ENCODE assay signal across 8 mouse cellular contexts in genomic region chr17:25406011-25406441, GRCm38 (mm10). TPM values are rescaled to one million over a fixed set of nuclear protein-coding genes. Genes with fewer than 3 reads are reported as not detected.
DNase-seq lines count a peak whose midpoint lies in the region; ATAC-seq and TF ChIP-seq lines count a peak whose summit lies in the region.

No protein-coding gene starts in this region.

- no peaks in the 10 kb centered on the region for H3K9me3 ChIP-seq in hindbrain, embryonic 10.5 days
- no peaks in the 10 kb centered on the region for H3K9me3 ChIP-seq in hindbrain, embryonic 16.5 days (ENCODE audit: control insufficient read depth, low read length)
- H3K9me3 ChIP-seq in forebrain, embryonic 10.5 days, result no peaks in the 10 kb centered on the region
- H3K9me3 ChIP-seq in intestine, postnatal 0 days (ENCODE audit: control insufficient read depth), result no peaks in the 10 kb centered on the region
- H3K9me3 ChIP-seq in neural tube, embryonic 13.5 days, result no peaks in the 10 kb centered on the region

- WGBS in hindbrain, embryonic 10.5 days, result 18% methylated on average over 6 of the region's 6 CpGs
- 11% methylated on average over 6 of the region's 6 CpGs for WGBS in hindbrain, embryonic 16.5 days
- WGBS in forebrain, embryonic 10.5 days, result 9% methylated on average over 6 of the region's 6 CpGs
- WGBS in intestine, postnatal 0 days, result 42% methylated on average over 6 of the region's 6 CpGs
- 13% methylated on average over 6 of the region's 6 CpGs for WGBS in neural tube, embryonic 13.5 days

- ATAC-seq in hindbrain, embryonic 16.5 days, result no peak
- ATAC-seq in intestine, postnatal 0 days, result no peak
- ATAC-seq in neural tube, embryonic 13.5 days (ENCODE audit: low read depth), result peak; percentile 25; the same call in 1 of the 2 replicates

- H3K4me3 ChIP-seq in hindbrain, embryonic 10.5 days, result peak overlapping the region; percentile 16; the same call in 1 of the 2 replicates
- H3K4me3 ChIP-seq in hindbrain, embryonic 16.5 days (ENCODE audit: low read length), result no peak overlapping the region
- no peak overlapping the region for H3K4me3 ChIP-seq in forebrain, embryonic 10.5 days
- no peak overlapping the region for H3K4me3 ChIP-seq in intestine, postnatal 0 days (ENCODE audit: low read depth, low read length)
- no peak overlapping the region for H3K4me3 ChIP-seq in neural tube, embryonic 13.5 days

- H3K36me3 ChIP-seq in hindbrain, embryonic 10.5 days, result no peaks in the 10 kb centered on the region
- H3K36me3 ChIP-seq in hindbrain, embryonic 16.5 days (ENCODE audit: control insufficient read depth, insufficient read depth, low read length), result no peaks in the 10 kb centered on the region
- no peaks in the 10 kb centered on the region for H3K36me3 ChIP-seq in forebrain, embryonic 10.5 days (replicated peaks)
- no peaks in the 10 kb centered on the region for H3K36me3 ChIP-seq in intestine, postnatal 0 days (ENCODE audit: control insufficient read depth, insufficient read depth)
- no peaks in the 10 kb centered on the region for H3K36me3 ChIP-seq in neural tube, embryonic 13.5 days

- H3K27ac ChIP-seq in hindbrain, embryonic 10.5 days, result peak overlapping the region; percentile 81
- H3K27ac ChIP-seq in hindbrain, embryonic 16.5 days (ENCODE audit: low read depth, low read length), result no peak overlapping the region
- peak overlapping the region; percentile 67 for H3K27ac ChIP-seq in forebrain, embryonic 10.5 days
- no peak overlapping the region; the same call in 1 of the 2 replicates for H3K27ac ChIP-seq in intestine, postnatal 0 days (ENCODE audit: low read depth, low read length)
- peak overlapping the region; percentile 72 for H3K27ac ChIP-seq in neural tube, embryonic 13.5 days (replicated peaks)

- H3K4me2 ChIP-seq in hindbrain, embryonic 16.5 days (ENCODE audit: low read length), result no peak overlapping the region
- H3K4me2 ChIP-seq in intestine, postnatal 0 days (replicated peaks; ENCODE audit: low read depth), result no peak overlapping the region
- H3K4me2 ChIP-seq in neural tube, embryonic 13.5 days, result 0 out of 2 replicates have a peak overlapping the region, but pooled peaks have one; percentile 4

- peak; percentile 39 for DNase-seq in hindbrain, embryonic 10.5 days (ENCODE audit: low spot score)
- no peak for DNase-seq in forebrain, embryonic 10.5 days (ENCODE audit: extremely low spot score, low spot score)
- DNase-seq in cerebellum, adult 11-12 months, result no peak
- DNase-seq in lung, postnatal 14 days, result no peak
- no peak for DNase-seq in gastrocnemius, postnatal 10 days

- TF ChIP-seq CTCF in intestine, postnatal 0 days (IDR thresholded peaks at IDR 0.05; ENCODE audit: low read depth), result peak; percentile 51

- no peak overlapping the region for H3K9ac ChIP-seq in hindbrain, embryonic 16.5 days (ENCODE audit: low read depth, low read length)
- no peak overlapping the region for H3K9ac ChIP-seq in intestine, postnatal 0 days (ENCODE audit: low read depth, low read length)
- 0 out of 2 replicates have a peak overlapping the region, but pooled peaks have one; percentile 43 for H3K9ac ChIP-seq in neural tube, embryonic 13.5 days

- peaks cover 87% of the 10 kb centered on the region for H3K4me1 ChIP-seq in hindbrain, embryonic 10.5 days (replicated peaks)
- peaks cover 51% of the 10 kb centered on the region for H3K4me1 ChIP-seq in hindbrain, embryonic 16.5 days (ENCODE audit: control insufficient read depth, insufficient read depth, low read depth, low read length)
- H3K4me1 ChIP-seq in forebrain, embryonic 10.5 days, result peaks cover 83% of the 10 kb centered on the region
- H3K4me1 ChIP-seq in intestine, postnatal 0 days (replicated peaks; ENCODE audit: control insufficient read depth, insufficient read depth, low read length), result 0 out of 2 replicates have a peak, but pooled peaks cover 2% of the 10 kb centered on the region
- peaks cover 73% of the 10 kb centered on the region for H3K4me1 ChIP-seq in neural tube, embryonic 13.5 days (replicated peaks)

- peaks cover 35% of the 10 kb centered on the region for H3K27me3 ChIP-seq in hindbrain, embryonic 10.5 days (ENCODE audit: insufficient read depth, poor library complexity, severe bottlenecking)
- no peaks in the 10 kb centered on the region for H3K27me3 ChIP-seq in hindbrain, embryonic 16.5 days (replicated peaks; ENCODE audit: control insufficient read depth, insufficient read depth, low read length)
- peaks cover 98% of the 10 kb centered on the region for H3K27me3 ChIP-seq in forebrain, embryonic 10.5 days (ENCODE audit: poor library complexity, severe bottlenecking)
- no peaks in the 10 kb centered on the region for H3K27me3 ChIP-seq in intestine, postnatal 0 days (replicated peaks; ENCODE audit: control insufficient read depth, insufficient read depth, low read length)
- peaks cover 22% of the 10 kb centered on the region for H3K27me3 ChIP-seq in neural tube, embryonic 13.5 days

RNA-seq across cellular contexts. Expression of gene Cacna1h, which starts 27.6 kb away (rescaled TPM):
- 3.9 and 6.8 TPM in 2 replicates for polyA plus RNA-seq in hindbrain, embryonic 10.5 days (2016; fragmentation: Nextera tagmentation; extraction: Ambion mirVana)
- polyA plus RNA-seq in hindbrain, embryonic 16.5 days (2015; fragmentation: Nextera tagmentation; extraction: Ambion mirVana), result 5.9 and 6.2 TPM in 2 replicates
- 1.7 and 2.2 TPM in 2 replicates for polyA plus RNA-seq in forebrain, embryonic 10.5 days (2016; fragmentation: Nextera tagmentation; extraction: Ambion mirVana)
- polyA plus RNA-seq in intestine, postnatal 0 days (2015; fragmentation: Nextera tagmentation; extraction: Ambion mirVana), result 1.7 and 1.9 TPM in 2 replicates
- polyA plus RNA-seq in neural tube, embryonic 13.5 days (2015; fragmentation: Nextera tagmentation; extraction: Ambion mirVana), result 12.0 and 12.6 TPM in 2 replicates
- total RNA-seq in gastrocnemius, postnatal 10 days (2021), result 1 to 10 TPM; 3.2 to 7.0 TPM

RNA-seq across cellular contexts. Expression of gene Tpsg1, which starts 37.0 kb away (rescaled TPM):
- polyA plus RNA-seq in hindbrain, embryonic 10.5 days (2016; fragmentation: Nextera tagmentation; extraction: Ambion mirVana), result 0.50 TPM in 1 of 2 replicates, not detected in the other
- 0.43 and 0.55 TPM in 2 replicates for polyA plus RNA-seq in hindbrain, embryonic 16.5 days (2015; fragmentation: Nextera tagmentation; extraction: Ambion mirVana)
- polyA plus RNA-seq in forebrain, embryonic 10.5 days (2016; fragmentation: Nextera tagmentation; extraction: Ambion mirVana), result not detected in 2 replicates
- 11.0 and 13.3 TPM in 2 replicates for polyA plus RNA-seq in intestine, postnatal 0 days (2015; fragmentation: Nextera tagmentation; extraction: Ambion mirVana)
- 0.68 TPM in 1 of 2 replicates, not detected in the other for polyA plus RNA-seq in neural tube, embryonic 13.5 days (2015; fragmentation: Nextera tagmentation; extraction: Ambion mirVana)
- total RNA-seq in gastrocnemius, postnatal 10 days (2021), result not detected

RNA-seq across cellular contexts. Expression of gene Tpsb2, which starts 39.9 kb away (rescaled TPM):
- polyA plus RNA-seq in hindbrain, embryonic 10.5 days (2016; fragmentation: Nextera tagmentation; extraction: Ambion mirVana), result not detected in 2 replicates
- polyA plus RNA-seq in hindbrain, embryonic 16.5 days (2015; fragmentation: Nextera tagmentation; extraction: Ambion mirVana), result 0.19 and 2.1 TPM in 2 replicates
- polyA plus RNA-seq in forebrain, embryonic 10.5 days (2016; fragmentation: Nextera tagmentation; extraction: Ambion mirVana), result not detected in 2 replicates
- 6.7 and 7.8 TPM in 2 replicates for polyA plus RNA-seq in intestine, postnatal 0 days (2015; fragmentation: Nextera tagmentation; extraction: Ambion mirVana)
- 0.45 TPM in 1 of 2 replicates, not detected in the other for polyA plus RNA-seq in neural tube, embryonic 13.5 days (2015; fragmentation: Nextera tagmentation; extraction: Ambion mirVana)
- 10 to 100 TPM; 21.3 to 26.2 TPM for total RNA-seq in gastrocnemius, postnatal 10 days (2021)

RNA-seq across cellular contexts. Expression of gene Tekt4, which starts 48.4 kb away (rescaled TPM):
- 1.2 and 2.8 TPM in 2 replicates for polyA plus RNA-seq in hindbrain, embryonic 10.5 days (2016; fragmentation: Nextera tagmentation; extraction: Ambion mirVana)
- polyA plus RNA-seq in hindbrain, embryonic 16.5 days (2015; fragmentation: Nextera tagmentation; extraction: Ambion mirVana), result 1.4 and 1.9 TPM in 2 replicates
- polyA plus RNA-seq in forebrain, embryonic 10.5 days (2016; fragmentation: Nextera tagmentation; extraction: Ambion mirVana), result 0.18 TPM in 1 of 2 replicates, not detected in the other
- polyA plus RNA-seq in intestine, postnatal 0 days (2015; fragmentation: Nextera tagmentation; extraction: Ambion mirVana), result not detected in 2 replicates
- 0.57 and 0.87 TPM in 2 replicates for polyA plus RNA-seq in neural tube, embryonic 13.5 days (2015; fragmentation: Nextera tagmentation; extraction: Ambion mirVana)
- total RNA-seq in gastrocnemius, postnatal 10 days (2021), result not detected

Comparison
In these comparisons a context has a peak if more than half of its experiments do, and no peak if none do; other contexts are left out.
1. H3K27ac ChIP-seq: peak in hindbrain, embryonic 10.5 days (single experiment), forebrain, embryonic 10.5 days (single experiment) and neural tube, embryonic 13.5 days (single experiment); none in hindbrain, embryonic 16.5 days (single experiment) and intestine, postnatal 0 days (single experiment).